Mouse (Mus musculus) spleen, adult 18-20 months (tissue): Measurements from ENCODE around the gene Dst.
"Not testable (repeated sequence)": the region's sequence is repeated elsewhere in the genome, so short reads cannot be mapped to it uniquely, and the experiment has no call there.

Experiments used
- DNase-seq, 2 experiments: peaks; one replicate each; pipeline ENCODE4 v3.0.0; 2022; ENCODE audit warnings: mixed read lengths in 2 of 2

The Dst gene

DNA sequence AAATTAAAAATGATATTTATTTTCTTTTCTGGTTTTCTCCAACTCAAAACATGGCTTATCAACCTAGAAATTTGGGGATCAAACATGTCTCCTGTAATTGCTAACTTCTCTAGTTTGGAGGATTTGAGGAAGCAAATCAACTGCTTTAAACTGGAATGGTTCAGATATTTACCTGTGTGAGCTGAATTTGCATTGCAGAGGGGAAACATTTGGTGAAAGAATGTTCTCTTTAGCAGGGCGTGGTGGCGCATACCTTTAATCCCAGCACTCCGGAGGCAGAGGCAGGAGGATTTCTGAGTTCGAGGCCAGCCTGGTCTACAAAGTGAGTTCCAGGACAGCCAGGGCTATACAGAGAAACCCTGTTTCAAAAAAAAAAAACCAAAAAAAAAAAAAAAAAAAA, 158.4 kb downstream of the Dst start:
- not testable (repeated sequence) for DNase-seq

DNA sequence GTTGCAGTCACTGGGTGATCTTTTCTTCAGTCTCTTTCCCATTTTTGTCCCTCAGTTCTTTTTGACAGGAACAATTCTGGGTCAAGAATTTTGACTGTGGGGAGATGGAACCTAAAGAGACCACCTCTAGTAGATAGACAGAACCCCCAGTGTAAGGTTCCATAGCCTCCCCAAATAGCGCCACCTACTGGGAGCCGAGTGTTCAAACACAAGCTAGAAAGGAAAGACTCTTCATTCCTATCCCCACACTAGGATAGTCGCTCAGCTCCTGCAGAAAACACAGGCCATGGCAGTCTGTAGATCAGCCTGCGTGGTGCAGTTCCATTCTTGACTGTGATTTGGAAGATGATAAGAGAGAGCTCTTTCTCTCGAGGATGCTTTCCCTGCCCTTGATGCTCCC, 160.3 kb downstream of the Dst start:
- no peak for DNase-seq

DNA sequence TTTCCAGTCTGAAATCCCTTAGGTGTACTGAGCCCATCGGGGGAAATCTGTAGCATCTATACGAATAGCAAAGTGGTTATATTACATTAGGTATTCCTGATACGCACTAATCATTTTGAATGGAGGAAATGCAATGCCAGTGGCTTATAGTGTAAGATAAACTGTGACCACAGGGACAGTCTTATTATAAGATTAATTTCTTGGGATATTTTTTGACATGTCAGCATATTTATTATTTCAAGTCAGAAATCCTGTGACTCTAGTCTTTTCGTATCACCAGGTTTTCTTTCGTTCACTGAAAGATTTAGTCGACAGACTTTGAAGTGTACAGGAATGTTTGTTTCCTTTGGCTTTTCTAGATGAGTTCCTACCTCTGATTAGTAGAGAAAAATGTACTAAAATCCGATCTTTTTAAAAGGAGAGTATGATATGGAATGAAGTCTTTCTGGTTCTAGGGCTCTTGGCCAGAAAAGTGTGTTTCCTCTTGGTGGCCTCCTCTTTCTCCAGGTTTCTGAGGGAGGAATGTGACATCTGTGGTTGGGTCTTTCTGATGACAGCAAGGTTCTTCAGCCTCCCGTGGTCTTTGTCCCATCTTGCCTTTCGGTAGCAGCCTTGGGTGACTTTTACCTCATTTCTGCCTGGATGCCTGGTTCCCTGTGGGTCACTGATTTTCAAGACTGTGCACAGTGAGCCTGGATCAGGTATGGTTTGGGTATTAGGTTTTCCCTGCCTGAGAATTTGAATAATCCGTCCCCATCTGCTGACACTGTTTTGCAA, 161.7 kb downstream of the Dst start:
- DNase-seq = no peak

DNA sequence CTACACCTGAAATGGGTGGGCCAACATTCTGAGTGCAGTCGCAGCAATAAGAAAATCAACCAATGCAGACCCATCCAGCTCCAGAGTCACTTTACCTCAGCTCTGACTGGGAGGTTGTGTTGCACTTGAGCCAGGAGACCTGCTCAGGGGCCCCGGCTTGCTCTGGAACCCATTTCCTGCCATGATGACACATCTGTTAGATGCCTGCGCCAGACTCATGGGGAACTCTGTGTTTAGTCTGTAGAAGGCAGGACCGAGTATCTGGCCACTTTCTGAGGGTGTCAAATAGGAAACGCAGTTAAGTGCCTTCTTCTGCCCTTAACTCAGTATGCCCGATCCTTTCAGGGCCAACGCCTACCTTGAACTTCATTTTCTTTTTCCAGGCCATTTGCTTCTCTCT, 162.4 kb downstream of the Dst start:
- DNase-seq = no peak

DNA sequence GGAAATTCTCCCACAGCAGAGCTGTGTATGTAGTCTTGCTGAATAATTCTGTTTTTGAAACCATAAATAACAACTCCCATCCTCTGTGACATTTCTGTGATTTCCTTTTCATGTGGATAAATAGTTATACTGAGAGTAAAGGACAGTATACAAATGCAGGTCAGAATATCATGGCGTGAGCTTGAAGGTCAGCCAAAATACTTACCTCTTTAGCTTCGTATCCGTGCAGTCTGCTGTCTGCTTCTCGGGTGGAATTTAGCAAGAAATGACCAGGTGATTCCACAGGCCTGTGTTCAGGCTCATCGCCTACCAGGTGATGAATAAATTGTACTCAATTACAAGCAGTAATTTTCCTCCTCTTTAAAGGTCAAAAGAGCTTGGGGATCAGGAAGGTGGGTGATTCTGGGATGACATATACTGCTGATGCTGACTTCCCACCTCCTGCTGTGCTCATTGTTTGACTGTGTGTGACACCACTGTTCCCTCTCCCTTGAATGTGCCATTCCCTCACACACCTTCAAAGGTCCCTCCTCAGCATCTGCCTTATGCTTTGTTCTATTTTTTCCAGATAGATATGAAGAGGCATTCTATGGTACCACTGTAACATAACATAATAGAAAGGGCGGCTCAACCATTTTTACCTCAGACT, 163.1 kb downstream of the Dst start:
- no peak for DNase-seq

DNA sequence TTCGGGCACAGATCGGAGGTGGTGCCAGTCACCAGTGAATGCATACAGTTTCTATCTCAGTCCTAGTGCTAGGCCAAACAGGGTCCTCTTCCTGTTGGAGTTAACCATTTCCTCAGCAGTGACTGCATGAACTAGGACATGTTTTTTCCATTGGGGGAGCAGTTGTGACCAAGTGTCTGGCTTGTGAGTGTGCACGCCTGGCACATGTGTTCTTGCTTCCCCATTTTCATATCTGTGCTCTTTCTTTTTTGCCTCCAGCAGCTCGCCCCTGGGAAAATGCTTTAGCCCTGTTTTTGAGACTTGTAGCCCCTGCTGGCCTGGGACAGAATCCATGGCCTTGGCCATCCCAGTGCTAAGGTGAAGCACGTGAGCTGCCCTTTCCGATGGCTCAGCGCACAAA, 164.2 kb downstream of the Dst start:
- no peak for DNase-seq

DNA sequence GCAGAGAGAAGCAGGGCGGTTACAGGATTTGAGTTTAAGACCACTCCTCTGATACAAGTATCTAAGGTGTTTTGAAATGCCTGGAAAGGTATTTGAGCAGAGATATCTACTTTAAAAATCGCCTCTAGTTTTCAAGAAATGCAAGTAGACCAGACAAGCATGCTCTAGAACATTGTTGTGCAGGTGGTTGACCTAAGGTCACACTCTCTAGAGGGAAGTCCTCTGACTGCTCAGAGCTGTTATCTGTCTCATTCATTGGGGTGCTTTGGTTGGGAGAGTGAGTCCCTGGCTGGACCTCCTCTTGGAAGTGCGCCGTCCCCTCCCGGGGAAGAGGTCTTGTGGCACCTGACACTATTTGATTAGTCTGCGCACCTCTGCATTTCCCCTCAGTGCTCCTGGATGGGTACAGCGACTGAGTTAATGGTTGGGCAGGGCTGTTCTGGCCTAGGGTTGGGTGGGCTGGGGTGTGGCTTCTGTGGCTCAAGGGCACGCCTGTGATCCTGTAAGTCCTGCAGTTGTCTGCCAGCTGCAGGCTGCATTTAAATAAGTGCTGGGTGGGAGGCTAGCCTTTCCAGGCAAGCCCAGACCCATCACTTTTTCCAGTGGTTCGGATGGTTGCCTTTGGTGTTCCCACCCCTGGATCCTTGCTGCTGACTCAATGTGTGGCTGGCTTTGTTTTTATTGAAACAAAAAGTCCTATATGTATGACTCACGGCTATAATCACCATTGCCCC, 165.6 kb downstream of the Dst start:
- DNase-seq = no peak

DNA sequence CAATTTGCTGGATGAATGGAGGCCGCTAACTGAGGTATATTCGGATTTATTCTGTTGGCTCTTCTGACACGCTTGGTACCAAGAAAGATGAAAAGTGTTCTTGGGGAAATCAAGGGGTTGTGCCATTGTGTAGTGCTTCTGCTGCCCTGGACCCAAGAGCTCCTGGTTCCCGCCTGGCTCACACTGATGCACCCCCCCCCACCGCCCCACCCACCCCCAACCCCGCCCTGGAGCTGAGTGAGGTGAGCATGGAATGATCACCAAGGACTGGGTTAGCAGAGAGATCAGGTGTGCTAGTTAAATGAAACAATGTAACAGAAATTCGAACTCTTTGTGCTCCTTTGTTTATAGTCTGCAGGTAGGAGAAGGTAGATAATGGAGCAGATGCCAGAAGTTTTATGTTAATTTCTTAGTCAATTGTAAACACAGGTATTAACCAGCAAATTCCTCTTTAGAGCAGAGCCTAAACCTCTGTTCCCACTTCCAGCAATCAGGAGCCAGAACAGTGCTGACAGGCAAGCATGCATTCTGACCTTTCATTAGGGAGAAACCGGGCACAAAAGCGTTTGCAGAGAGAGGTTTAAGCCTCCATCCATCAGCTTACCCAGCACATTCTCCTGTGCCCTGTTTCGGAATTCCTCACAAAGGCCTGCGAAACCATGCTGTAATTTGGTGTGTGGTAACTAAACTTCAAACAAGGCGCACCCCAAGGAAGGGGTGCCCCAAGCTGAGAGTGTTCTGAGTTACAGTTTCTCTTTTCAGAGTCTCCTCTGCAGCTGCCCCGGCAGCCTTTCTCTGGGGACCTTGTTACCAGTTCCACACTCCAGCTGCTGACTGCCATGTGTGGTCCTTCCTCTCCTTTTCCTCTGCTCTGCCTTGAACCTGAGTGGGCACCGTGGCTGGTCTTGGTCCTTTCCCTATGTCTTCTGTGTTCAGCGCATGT, 166.5 kb downstream of the Dst start:
- DNase-seq = no peak

DNA sequence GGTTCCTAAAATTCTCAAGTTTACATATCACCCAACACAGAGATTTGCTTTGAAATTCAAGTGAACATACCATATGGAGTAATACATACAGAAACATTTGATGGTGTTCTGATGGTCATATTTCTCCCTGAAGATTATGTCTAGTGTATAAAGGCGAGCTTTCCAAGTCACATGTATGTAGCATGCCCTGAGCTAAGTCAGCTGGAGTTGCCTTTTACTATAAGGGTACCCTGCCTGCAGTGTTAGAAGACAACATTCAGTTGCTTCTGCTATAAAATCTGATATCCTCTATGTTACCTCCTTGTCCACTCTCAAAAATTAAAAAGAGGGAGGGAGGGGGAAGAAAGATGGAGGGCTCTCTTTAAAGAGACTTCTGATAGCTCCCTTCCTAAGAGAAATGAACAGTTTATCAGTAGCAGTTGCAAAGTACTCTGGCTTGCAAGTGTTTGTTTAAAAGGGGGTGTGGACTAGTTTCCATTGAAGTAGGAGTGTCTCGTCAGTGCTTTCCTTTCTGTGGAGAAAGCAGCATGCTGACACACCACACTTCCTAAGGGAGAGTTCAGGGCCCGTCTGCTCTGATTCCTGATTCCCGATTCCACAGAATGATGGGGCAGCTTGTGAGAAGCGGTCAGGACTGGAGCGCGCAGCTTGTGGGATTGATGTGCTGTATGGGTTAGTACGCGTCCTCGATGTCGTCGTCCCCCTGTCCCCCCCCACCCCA, 168.8 kb downstream of the Dst start:
- no peak for DNase-seq

DNA sequence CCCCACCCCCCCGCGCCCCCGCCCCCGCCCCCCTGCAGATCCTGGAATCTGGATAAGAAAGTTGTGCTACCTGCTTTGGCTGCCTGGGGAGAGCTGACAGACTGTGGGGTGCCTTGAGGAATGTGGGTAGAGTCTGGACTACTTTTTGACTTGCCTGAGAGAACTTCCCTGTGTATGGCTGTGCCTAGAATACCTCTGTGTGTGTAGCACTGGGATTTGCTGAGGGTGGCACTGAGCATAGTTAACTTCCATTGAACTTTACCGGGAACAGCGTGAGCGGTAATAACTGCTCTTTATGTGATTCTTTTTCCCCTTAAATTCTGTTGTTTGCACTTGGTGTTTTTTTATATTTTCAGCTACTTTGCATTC, 169.4 kb downstream of the Dst start:
- no peak for DNase-seq

DNA sequence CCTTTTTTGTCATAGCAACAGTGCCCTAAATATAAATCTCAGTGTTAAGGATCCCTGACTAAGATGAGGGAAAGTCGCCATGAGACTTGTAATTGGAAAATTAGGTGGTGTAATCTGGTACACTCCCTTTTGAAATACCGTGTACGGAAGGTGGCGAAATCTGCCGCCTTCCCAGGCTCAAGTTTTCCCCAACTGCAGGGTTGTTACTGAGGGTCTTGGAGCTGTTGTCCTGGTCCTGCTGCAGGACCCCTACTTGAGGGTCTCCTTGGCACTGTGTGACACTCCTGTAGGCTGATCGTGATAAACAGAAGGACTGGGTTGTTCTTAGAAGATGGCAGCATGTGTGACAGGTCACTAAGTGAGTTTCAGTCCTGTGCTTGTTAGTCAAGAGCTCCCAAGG, 169.9 kb downstream of the Dst start:
- DNase-seq = no peak

DNA sequence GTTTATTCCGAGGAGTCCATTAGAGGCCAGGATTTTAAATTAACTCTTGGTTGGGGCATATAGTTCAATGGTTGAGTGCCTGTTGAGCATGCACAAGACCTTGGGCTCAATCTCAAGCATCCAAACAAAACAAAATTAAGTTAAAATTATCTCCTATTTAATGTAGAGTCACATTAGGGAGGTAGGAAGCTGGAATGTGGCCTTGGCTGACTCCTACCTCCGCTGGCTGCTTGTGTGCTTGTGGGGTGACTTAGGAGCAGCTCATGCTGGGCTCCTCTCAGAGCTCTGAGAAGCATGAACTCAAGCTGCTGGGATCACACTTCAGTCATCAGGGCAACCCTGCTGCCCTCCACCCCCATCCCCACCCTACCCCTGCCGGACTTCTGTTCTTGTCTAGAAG, 181.0 kb downstream of the Dst start:
- DNase-seq = no peak

DNA sequence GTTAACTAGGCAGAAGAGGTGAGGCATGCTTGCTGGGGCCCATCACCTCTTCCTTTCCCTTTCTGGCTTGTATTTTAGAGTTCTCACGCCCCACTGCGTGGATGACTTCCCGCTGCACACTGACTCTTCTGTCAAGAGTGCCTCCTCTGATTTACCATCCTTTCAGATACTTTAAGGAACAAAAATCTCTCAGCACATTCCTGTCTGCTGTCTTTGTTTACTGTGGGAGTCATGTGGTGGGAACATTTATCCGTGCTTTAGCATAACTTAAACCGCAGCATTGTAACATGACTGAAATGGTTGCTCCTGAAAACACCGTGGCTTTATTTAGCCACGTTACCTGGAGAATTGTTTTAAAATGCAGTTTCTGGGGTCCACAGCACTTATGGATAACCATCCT, 182.7 kb downstream of the Dst start:
- no peak for DNase-seq

DNA sequence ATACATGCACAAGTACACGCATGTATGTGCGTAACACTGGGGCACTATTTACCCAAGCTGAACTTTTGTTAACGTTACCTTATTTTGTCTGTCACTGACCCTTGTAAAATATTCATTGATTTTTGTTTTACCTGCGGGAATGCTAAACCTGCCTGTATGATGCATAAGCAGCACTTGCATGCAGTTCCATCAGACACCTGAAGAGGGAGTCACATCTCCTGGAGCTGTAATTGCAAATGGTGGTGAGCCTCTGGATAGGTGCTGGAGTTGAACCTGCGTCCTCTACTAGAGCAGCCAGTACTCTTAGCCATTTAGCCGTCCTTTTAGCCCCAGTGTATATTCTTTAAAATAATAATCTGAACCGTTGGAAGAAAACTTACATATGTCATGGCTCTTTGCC, 185.6 kb downstream of the Dst start:
- DNase-seq = no peak

DNA sequence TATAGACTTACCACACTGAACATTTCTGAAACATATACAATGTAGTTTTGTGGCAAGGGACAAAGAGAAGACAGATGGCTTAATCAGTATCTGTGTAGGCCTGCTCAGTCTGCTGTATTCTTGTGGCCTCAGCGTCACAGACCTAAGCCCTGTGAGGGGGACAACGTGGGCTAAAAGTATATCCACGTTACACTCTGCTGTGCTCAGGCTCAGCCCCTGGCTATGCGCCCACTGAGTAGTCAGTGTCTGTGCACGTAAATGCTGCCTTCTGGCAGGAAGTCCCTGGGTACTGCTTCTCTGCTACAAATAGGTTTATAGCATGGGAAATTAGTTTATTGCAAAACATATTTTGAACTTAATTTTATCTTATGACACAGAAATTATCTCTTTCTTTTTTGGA, 186.3 kb downstream of the Dst start:
- DNase-seq = no peak

DNA sequence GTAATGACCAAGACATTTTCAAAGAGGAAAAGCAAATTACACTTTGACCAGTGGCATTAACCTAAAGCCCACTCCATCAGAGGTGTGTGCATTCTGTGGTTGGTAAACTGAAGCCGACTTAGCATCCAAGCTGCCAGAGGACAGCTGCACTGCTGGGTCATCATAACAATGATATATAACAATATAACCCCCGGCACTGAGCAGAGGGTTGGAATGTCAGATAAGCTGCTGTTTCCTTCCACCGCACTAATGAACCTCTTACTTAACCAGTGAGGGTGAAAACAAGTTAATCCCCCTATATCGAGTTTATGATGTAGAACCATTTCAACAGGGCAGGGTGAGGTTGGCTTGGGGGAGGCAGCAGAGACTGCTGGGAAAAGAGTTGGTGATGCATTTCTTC, 187.1 kb downstream of the Dst start:
- DNase-seq = no peak

DNA sequence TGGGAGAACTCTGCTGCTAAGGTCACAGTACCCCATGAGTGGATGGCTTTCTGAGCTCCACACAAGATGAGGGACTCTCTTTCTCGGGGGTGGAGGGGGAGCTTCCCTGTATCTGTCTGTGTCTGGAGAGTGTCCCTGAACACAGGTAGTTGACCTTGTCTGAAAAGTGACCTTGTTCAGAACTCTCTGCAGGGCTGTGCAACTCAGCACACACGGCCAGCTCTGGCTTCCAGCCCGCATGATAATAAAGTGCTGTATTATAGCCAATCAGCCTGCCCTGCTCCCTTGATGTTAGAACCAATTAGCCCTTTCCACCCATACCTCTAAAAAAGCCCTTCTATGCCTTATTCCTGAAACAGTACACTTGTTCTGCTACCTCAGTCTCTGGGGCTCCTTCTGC, 188.9 kb downstream of the Dst start:
- DNase-seq = no peak

DNA sequence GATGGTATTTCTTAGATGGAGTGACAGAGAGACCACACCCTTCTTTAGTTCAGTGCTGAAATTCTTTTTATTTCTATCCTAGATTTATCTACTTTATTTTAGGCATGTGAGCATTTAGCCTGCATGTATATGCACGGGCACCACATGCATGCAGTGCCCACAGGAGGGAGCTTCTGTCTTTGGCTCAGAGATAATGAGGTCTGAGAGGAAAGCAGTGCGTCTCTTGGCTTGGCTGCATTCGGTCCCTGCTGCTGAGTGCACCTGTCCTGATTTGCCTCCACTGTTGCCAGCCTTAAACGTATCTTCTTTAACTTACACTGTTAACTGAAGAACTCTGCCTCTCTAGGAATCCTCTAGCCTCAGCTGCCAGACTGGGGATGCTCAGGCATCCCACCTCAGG, 189.6 kb downstream of the Dst start:
- no peak for DNase-seq

DNA sequence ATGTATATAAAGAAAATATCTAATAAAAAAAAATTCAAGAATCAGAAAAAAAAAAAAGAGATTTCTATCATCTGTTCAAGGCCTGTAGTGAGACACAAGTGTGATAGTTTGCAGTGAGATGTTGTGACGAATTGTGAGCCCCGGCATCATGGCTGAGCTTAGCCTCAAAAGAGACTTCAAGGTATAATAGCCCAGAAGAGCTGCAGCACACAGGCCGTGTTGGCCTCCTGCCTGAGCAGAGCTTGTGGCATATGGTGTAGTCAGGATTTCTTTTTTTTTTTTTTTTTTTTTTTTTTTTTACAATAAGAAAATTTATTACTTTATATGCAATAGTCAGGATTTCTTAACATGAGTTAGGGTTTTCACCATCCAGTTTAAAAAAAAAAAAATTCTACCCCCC, 191.4 kb downstream of the Dst start:
- DNase-seq = no peak

DNA sequence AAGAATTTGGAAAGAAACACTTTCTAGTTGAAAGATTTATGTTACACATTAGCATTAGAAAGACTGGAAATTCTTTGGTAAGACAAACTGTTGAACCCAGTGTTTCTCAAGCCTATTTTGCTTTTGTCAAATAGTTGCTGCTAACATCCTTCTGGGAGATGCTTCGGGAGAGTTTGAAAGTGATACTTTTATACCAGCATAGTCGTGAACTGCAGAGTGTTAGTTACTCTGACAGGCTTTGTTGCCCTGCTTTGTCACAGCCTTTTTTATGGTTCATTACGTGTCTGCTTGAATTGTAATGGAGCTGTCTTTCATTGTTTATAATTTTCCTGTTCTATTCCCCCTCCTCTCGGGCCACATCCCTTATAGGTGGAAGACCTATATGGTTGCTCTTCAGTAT, 192.4 kb downstream of the Dst start:
- DNase-seq = no peak

DNA sequence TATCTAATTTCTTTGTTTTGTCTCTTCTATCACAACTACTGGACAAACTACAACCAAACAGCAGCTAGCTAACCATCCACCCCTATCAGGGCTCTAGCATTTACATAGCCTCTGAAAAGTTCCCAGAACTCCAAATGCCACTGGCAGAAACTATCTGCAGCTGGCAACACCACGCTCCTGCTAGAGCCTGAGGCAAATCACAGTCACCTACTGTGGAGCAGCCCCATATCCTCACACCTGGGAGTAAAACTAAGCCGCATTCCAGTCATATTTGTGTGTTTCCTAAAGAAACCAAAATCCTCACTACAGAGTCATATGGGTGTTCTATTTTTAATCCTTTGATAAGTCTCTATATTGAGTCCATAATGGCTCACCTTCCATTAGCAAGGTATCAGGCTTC, 194.6 kb downstream of the Dst start:
- DNase-seq = no peak

DNA sequence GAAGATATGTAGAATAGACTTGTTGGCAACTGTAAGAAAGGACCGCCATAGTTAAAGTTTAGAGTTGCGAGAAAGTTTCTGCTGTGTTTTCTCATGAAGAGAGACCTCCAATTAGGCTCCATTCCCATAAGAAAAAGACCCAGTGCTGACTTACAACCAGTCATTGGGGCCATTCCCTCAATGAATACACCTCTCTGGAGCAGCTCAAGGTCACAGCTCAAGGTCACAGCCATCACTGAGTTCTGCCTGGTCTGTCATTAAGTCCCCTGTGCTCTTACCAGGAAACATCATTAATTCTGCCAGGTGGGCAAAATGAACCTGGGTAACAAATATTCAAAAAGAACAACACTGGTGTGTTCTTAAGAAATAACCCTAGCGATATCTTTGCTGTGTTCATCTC, 195.2 kb downstream of the Dst start:
- DNase-seq = no peak
